Mouse (Mus musculus): ENCODE data around the gene Zan. TPM values are rescaled to one million over a fixed set of nuclear protein-coding genes. Genes with fewer than 3 reads are reported as not detected.
"Not testable (repeated sequence)": the region's sequence is repeated elsewhere in the genome, so short reads cannot be mapped to it uniquely, and the experiment has no call there.

Zan gene
- polyA plus RNA-seq, 2 experiments from 2014 or later, result 0.11 to 0.21 TPM

GRCm38 (mm10) chr5:137500186-137500585 lies 23.3 kb upstream of the Zan start:
- no peak for ATAC-seq

DNA sequence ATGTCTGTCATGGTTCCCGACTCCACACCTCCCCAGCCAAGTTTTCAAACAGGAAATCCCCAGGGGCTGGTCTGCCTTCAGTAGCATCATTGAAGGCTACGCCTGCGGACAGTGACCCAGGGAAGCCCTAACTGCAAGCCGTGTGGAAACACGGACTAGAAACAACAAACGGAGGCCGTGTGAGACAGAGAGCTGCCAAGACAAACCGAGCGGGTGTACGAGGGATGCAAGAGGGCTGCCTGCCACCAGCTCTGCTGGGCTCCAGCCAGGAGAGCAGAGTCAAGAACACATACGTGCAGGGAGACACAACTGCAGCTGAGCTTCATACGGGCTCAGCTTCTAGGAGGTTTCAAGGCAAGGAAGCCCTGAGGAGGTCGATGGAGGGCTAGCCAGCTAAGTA lies 17.0 kb upstream of the Zan start:
- no peak for ATAC-seq

DNA sequence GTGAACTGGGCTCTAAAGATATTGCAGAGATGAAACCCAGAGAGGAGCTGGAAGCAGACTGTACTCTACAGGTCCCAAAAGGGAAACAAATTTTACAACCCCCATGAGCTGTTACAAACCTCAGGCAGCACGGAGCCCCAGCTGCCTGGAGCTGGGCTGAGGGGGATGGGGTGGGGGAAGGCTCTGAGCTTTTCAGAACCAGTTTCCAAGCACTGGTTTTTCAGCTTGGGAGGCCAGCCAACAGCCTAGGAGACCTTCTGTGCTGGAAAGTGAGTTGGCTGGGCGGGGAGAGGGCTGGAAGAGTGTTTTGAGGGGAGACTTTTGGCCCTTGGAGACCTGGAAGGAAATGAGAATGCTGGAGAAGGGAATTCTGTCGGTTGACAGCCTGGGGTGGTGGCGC lies 14.7 kb upstream of the Zan start:
- no peak for ATAC-seq

DNA sequence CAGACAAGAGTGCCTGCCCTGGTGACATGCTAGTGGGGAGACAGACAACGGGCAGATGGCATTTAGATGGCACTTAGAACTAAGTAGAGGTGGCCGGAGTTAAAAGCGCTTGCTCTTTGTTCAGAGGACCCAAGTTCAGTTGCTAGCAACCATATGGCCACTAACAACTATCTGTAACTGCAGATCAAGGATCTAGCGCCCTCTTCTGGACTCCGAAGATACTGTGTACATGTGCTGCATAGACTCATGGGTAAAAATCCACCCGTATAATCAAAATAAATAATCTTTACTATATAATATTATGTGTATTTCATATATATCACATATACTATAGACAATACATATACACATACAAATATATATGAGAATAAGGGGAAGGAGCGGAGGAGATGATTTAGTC lies 10.8 kb upstream of the Zan start:
- ATAC-seq, result no peak

DNA sequence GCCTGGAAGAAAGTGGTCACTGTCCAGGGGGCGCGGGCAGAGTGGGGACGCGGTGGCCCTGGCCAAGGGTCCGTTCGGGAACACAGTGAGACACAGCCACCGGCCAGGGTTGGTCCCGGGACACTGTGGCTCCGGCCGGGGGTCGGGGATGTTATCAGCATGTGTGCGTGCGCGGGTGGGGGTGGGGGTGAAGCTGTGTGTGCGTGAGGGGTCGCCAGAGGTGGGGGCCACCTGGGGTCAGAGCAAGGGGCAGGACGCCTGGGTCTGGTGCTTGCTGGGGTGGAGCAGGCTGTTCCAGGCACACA lies 8.9 kb upstream of the Zan start:
- ATAC-seq, result no peak

- no peak for ATAC-seq
Observed at GRCm38 (mm10) chr5:137485071-137485850, 8.4 kb upstream of the Zan start.

DNA sequence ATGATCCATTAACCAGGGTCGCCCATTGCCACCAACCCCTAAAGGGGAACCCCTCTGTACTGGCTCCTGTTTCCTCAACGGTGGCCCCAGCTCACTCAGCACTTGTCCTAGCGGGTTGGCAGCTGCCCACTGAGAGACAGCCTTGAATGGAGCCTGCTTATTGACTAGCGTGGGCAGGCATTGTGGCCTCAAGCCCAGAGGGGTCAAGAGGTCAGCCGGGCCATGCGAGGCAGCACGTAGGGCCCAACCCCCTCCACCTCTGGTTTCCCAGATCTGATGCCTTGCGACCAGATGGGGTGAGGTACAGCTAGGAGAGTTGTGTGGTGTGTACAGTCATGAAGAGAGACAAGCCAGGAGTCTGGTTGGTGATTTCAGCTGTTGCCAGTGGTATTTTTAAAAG lies 5.0 kb upstream of the Zan start:
- no peak for ATAC-seq

GRCm38 (mm10) chr5:137481138-137481537 lies 4.3 kb upstream of the Zan start:
- ATAC-seq, result no peak

- ATAC-seq, result no peak
Observed at GRCm38 (mm10) chr5:137474351-137474750, 2.5 kb downstream of the Zan start.

GRCm38 (mm10) chr5:137472252-137472904 lies 4.5 kb downstream of the Zan start:
- ATAC-seq, result no peak

GRCm38 (mm10) chr5:137466946-137467345 lies 9.9 kb downstream of the Zan start:
- ATAC-seq, result no peak

GRCm38 (mm10) chr5:137465049-137465448 lies 11.8 kb downstream of the Zan start:
- no peak for ATAC-seq

GRCm38 (mm10) chr5:137455866-137456591 lies 20.8 kb downstream of the Zan start:
- ATAC-seq, result no peak

DNA sequence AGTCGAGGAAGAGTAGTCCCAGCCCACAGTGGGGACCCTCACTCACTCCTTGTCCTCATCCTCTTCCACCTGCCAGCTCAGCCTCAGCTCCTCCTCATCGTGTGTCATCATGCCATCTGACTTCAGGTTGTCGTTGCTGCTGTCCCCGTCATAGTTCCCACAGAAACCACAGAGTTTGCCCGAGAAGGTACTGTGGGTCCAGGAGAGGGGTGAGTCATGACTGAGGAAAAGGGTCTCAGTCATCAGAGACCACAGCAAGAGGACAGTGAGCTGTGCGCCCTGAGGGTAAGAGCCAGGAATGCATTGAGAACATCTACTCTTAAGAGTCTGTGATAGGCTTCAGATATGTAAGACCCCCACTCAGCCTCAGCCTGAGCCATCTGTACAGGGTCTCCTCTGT lies 21.7 kb downstream of the Zan start:
- ATAC-seq, result no peak

GRCm38 (mm10) chr5:137445536-137445935 lies 31.3 kb downstream of the Zan start:
- no peak for ATAC-seq

DNA sequence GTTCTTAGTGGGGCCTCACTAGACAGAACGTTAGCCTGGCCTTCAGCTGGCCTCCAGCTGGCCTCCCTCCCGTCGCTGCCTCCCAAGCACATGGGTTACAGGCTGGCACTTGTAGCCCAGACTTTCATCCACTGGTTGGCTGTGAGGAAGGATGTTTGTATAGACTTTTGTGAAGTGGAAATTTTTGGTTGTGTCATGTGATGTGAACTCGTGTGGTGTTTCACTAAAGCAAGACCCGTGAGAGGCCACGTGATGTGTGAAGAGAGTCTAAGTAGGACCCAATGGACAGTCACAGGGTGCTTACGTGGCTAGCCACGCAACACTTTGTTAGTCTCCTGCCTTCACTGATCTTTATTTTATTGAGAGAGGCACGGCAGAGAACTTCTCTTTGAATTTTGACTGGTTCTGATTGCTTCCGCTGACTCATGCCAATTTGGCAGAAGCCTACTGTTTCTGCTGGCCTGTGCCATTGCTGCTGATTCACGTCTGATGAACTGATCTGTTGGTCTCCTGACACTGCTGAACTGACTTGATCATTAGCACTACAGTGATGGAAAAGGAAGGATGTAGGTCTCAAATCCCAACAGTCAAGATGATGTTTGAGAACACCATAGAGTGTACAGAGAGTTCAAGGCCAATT lies 36.5 kb downstream of the Zan start:
- no peak for ATAC-seq

- no peak for ATAC-seq
Observed at GRCm38 (mm10) chr5:137433889-137434288, 43.0 kb downstream of the Zan start.

- ATAC-seq, result not testable (repeated sequence)
Observed at GRCm38 (mm10) chr5:137430402-137430801, 46.5 kb downstream of the Zan start.

GRCm38 (mm10) chr5:137425648-137426047 lies 51.2 kb downstream of the Zan start:
- ATAC-seq, result no peak

DNA sequence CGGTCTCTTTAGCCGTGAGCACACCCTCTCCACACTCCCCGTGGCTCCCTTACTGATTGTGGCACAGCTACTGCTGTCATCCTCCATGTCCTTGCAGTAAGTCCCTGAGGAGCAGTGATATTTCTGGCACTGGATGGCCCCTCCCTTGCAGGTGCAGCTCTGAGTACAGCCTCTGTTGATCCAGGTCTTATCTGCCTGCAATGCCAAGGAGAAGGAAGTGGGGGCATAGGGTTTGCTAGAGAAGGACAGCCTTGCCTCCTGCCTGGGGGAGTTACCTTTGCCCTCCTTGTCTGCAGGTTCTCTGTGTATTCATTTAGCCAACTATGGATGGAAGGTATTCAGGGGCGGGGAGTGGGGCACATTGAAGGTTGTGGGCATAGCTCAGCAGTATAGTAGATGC lies 57.0 kb downstream of the Zan start:
- no peak for ATAC-seq

- ATAC-seq, result no peak
Observed at GRCm38 (mm10) chr5:137419105-137419504, 57.8 kb downstream of the Zan start.

DNA sequence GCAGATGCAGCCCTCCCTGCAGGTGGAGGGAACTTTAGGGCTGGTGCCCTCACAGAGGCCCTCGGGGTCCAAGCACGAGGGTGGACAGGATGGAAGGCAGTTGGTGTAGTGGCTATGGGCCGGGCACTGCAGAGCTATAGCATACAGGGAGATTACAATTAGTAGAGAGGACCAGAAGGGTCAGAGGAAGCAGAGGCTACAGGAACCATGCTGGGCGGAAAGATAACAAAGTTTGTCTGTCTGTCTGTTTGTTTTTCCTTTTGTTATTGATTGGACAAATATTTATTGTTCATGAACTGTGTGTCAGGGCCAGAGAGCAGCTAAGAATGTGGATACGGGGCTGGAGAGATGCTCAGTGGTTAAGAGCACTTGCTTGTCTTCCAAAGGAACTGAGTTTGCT lies 62.6 kb downstream of the Zan start:
- ATAC-seq, result no peak

- no peak for ATAC-seq
Observed at GRCm38 (mm10) chr5:137411235-137411634, 65.6 kb downstream of the Zan start.

All from activated CD4-positive, CD25-positive, alpha-beta regulatory T cell, adult 4 months (primary cell).